Mouse (Mus musculus) cerebellum, adult 9-10 months (tissue): ENCODE measurements around the gene Tmc8.
"Not testable (repeated sequence)": the region's sequence is repeated elsewhere in the genome, so short reads cannot be mapped to it uniquely, and the experiment has no call there.

Experiments used
- DNase-seq: peaks from one replicate; pipeline ENCODE4 v3.0.0; 2022

The Tmc8 gene

DNA sequence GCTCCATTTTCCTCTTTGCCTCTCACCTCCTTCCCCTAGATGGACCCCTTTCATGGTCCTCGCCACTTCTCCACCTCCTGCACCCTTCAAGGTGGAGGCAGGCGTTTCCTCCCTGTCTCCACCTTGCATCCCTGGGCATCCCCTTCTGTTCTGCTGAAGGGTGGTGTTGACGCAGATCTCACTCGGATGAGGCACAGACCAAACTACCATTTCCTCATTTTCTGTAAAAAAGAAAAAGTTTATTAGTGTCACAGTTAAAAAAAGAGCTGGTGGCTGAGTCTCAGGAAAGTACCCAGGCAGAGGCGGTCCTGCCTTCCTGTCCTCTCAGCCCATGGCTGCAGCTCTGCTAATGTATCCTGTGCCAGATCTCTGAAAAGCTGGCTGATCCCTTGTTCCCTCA lies 17.3 kb downstream of the Tmc8 start:
- DNase-seq, result no peak

DNA sequence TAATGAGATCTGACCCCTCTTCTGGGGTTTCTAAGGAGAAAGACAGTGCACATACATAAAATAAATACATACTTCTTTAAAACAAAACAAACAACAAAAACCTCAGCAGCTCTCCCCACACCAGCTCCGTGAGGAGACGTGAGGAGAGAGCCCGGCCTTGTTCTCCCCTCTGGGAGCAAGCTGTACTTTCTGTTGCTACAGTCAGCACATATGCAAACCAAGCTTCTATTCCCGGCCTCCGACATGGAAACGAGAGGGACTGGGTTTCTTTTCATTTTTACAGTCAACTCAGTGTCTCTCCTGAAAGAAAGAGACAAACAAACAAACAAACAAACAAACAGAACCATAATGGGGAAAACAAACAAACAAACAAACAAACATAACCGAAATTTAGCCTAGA lies 18.2 kb downstream of the Tmc8 start:
- DNase-seq, result no peak

DNA sequence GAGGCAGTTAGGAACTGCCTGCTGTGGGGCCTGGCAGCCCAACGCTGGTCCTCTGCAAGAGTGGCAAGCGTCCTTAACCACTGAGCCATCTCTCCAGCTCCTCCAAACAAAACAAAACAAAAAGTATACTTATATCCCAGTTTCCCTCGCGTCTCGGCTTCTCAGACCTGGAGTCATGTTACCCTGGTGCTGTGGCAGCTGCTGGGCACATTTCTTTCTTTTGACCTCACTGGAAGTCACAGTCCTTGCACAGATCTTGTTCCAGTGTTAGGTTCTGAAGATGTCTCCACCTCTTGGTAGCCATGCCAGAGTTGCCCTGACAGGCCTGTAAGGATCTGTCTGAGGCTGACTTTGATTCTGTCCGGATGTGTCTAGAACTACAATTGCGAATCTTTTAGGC lies 19.8 kb downstream of the Tmc8 start:
- no peak for DNase-seq

DNA sequence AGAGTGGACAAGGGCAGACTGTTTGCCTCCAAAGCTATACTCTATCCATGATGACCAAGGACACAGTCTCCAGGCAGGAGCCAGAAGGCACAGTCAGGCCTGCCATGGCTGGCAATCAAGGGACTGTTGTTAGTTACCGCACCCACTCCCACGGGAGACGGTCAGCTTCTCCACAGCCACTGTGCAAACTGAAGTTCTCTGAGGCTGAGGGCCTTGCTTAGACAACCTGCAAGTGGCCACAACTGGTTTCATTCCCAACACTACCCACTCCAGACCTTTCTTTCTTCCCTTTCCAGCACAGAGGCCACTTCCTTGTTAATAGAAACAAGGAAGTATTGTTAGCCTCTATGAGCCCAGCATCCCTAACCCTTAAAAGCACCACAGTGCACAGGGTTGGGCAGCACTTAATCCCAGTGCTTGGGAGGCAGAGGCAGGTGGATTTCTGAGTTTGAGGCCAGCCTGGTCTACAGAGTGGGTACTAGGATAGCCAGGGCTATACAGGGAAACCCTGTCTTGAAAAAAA lies 21.4 kb downstream of the Tmc8 start:
- DNase-seq, result no peak

DNA sequence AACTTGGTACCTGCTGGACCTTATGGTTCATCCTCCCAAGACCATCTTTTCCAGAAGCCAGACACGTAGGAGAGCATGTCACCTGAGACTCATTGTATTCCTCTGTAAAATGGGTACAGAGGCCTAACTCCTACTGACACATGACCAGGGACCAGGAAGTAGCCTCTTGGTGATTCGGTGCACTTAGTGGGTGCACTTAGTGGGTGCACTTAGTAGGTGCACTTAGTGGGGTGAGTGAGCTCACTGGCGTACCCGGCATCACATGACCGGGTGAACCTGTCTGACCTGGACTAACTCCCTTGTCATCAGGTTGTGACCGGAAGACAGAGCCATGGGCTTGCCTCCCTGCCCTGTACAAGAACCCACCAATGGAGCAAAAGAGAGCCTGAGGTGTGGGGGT lies 24.9 kb downstream of the Tmc8 start:
- DNase-seq, result no peak

DNA sequence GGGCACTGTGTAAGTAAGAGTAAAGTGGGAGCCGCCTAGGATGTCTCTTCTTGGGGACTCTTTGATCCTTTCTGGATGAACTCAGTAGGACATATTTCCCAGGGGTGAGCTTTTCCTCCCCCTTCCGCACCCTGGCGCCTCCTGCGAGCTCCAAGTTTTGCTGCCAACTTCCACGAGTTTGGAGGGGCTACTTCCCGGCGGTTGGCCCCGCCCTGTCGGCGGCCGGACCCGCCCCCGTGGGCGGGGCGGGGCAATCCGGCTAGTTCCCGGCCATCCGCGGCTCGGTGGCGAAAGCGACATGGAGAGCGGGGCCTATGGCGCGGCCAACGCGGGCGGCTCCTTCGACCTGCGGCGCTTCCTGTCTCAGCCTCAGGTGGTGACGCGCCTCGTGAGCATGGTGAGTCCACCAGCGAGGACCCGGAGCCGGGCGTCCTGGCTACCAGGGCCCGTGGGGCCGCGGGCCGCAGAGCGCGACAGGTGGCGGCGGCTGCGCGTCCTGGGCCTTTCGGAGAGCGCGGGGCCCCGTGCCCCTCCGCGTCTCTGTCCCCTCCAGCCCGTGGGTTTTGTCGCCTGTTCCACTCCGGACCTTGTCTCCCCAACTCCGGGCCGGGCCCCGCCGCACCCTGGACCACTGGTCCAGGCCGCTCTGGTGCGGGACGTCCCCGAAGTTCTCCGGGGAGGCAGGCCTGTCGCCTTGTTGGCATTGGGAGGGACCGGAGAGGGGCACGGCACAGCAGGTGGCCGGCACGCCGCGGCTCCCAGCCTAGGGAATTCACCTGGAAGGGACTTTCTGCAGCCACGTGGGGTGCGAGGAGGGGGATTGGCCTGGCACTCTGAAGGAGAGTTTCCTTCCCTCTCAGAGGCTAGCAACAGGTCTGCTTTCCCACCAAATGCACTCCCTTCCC lies 27.8 kb downstream of the Tmc8 start, which contains the start of the genes Gm20708 and Syngr2:
Gene Gm20708 (plus strand): TSS at position 262 of the 905 bp plus-strand sequence.
Gene Syngr2 (plus strand): TSS at position 262 of the 905 bp plus-strand sequence.
- DNase-seq, result no peak

DNA sequence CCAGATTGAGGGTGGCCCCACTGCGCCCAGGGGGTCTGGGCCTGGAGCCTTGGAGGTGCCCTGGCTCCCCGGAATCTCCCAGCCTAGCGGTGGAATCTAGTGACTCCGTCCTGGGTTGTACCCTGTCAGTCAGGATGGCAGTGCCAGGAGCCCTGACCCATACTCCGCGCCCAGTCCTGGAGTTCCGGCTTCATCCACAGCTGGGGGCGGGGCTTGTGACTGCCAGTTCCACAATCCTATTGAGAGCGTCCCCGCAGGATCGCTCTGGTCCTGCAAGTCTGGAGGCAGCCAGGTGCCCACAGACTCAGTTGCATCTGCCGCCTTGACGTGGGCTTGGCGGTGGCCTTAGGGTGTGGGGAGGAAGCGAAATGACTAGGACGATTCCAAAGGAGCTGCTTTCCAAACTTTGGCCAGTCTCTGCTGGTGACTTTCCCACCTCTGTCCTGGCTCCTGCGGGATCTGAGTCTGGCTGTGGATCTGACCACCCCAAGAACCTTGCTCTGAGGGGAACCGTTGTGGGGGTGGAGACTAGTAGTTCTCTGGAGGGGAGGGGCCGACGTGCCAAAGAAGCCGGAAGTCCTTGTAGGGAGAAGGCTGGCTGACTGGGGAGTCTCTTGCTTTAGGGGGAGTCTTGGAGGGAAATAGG lies 28.6 kb downstream of the Tmc8 start:
- DNase-seq, result no peak

DNA sequence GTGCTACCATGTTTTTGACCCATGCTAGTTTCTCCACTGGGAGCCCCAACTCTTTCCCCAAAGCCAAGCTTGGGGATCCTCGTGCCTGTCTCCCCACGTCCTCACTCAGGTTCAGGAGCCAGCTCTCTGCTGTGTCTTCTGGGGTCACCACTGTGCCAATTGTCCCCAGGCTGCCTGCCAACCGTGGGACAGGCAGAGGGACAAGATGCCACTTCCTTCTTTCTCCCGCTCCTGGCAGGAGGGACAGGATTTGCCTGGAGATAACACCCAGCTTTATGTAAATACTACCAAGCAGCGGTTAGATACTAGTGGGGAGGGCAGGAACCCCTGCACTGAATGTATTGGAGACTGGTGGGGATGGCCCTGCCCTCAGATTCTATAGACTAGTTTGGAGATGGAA lies 32.0 kb downstream of the Tmc8 start:
- DNase-seq, result no peak

DNA sequence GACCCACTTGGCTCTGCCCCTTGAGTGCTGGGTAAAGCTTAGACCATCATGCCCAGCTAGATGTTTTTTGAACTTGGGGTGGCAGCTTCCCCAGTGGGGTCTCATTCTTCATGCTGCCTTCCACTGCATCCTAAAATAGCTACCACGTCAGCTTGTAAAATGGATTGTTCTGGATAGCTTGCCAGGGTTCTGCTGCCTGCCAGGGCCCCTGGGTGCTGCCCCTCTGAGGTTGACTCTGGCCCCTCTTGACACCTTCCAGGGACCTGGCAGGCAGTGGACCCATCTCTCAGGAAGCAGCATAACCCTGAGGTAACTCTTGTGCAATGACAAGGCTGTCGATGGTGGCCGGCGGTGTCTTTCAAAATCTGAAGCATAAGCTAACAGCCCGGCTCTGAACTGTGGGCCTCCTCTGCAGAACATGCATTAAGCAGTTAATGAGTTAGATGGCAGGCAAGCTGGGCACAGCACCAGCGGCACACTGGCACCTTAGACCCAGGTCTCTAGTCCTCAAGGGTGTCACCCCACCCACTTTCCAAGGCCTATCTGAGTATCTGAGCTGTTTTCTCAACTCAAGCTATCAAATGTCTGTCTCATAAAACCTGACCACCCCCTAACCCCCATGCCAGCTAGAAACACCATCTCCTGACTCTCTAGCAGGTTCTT lies 33.0 kb downstream of the Tmc8 start:
- DNase-seq, result no peak

DNA sequence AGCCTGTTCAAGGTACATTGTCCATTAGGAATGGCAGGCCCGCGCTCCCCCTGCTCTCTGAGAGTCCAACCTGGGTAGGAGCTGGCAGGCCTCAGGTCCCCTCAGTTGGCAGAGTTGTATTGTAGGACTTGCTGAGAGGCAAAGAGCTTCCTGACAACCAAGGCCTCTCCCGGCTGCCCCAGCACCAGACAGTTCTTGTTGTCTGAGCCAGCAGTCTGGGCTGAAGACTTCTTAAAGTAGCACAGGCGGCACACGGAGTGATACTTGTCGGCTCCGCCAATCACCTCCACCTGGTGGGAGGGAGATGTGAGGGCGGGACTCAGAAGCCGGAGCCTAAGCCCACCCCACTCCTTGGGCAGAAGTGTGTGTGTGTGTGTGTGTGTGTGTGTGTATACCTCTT lies 34.0 kb downstream of the Tmc8 start:
- not testable (repeated sequence) for DNase-seq

DNA sequence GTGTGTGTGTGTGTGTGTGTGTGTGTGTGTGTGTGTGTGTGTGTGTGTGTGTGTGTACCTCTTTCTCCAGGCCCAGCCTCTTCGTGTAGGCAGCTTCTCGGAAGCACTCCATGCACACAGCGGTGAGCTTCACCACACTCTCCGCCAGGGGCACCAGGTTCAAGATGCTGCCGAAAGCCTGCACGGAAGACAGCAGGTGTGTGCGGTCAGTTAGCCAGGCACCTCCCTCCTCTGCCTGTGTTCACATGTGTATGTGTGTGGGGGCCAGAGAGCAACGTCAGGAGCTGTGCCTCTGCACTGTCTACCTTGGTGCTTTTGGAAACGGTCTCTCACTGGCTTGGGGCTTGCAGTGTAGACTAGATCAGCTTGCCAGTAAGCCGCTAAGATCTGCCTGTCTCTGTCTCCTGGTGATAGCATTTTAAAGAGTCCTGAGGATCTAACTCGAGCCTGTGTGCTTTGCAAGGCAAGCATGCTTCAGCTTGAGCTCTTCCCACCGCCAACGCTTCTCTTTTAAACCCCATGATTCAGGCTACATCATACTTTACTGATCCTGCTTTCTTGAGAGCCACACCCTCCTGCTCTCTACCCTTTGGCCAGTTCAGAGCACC lies 34.6 kb downstream of the Tmc8 start:
- DNase-seq, result no peak

DNA sequence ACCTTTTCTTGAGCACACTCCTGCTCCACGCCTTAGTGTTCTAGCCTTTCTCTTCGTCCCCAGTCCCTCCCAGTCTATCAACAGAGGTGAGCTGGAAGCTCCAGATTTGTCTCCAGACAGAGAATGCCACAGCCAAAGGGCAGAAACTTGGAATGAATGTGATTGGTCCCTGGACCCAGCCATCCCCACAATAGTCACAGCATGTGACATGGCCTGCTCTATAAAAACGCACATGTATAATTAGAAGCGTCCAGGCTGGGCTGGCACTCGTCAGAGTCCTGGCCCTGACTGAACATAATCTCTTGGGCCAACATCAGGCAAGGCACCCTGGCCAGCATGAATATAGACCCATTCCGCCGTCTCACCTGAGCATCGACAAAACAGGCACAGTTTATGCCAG lies 37.2 kb downstream of the Tmc8 start:
- no peak for DNase-seq

DNA sequence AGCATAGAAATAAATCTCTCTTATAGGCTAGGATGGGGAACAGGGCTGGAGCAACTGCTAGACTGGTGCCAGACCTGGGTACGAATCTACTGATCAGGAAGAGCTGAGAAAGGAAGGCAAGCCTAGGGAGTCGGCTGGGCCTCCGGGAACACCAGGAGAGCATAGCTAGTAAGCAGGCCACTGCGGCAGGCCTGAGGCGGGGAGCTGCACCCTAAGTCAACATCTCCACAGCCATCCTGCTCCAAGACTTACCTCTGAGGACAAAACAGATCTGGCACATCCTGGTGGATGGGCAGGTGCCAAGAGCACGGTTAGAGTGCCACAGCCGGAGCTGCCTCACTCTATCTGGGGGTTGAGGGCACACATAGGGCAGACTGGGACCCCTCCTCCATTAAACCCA lies 38.3 kb downstream of the Tmc8 start:
- no peak for DNase-seq

DNA sequence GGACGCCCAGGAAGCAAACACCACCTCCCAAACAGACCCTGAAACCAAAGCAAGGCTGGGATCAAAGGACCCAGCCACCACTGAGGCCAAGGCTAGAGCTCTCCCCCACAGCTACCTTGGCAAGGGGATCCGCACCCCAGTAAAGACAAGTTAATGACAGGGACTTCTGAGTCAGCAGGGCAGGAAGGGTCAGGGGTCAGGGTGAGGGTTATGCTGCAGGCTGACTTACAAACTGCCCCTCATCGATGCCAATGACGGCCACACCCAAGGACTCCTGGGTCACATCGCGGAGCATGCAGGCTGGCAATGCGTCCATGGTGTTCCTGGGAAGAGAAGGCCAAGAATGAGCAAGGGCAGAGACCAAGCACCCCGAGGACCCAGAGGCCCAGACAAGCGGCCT lies 40.0 kb downstream of the Tmc8 start:
- no peak for DNase-seq

DNA sequence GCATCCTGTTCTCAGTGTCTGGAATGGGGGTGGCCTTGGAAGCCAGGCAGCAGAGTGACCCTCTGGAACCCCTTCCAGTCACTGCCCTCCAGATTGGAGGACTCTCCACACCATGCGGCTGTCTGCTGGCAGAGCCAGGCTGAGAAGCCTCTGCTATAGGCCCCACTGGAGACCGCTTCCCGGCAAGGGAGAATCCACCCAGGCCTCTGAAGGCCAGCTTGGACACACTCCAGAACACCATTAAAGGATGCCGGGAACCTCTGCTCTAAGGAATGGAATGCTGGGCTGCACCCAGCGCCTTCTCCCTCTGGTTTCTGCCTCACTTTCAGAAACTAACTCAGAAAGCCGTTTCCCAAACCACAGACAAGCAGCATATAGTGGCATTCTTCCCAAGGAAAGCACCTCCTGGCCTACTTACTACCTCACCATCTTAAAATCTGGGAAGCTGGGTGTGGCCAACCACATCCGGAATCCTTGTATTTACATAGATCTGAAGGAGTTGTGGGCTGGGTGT lies 40.9 kb downstream of the Tmc8 start:
- DNase-seq, result no peak

DNA sequence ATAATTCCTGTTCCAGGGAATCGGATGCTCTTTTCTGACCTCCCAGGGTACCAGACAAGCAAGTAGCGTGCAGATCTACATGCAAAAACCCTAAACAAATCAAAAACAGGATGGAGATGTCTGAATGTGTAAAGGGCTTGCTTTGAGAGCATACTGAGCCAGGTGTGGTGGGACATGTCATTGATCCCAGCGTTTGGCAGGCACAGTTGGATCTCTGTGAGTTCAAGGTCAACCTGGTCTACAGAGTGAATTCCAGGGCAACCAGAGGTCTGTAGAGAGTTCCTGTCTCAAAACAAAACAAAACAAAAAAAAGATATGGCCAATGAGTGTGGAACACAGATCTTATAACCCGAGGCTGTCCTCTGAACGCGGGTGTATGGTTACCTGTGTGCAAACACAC lies 41.5 kb downstream of the Tmc8 start:
- DNase-seq, result no peak

DNA sequence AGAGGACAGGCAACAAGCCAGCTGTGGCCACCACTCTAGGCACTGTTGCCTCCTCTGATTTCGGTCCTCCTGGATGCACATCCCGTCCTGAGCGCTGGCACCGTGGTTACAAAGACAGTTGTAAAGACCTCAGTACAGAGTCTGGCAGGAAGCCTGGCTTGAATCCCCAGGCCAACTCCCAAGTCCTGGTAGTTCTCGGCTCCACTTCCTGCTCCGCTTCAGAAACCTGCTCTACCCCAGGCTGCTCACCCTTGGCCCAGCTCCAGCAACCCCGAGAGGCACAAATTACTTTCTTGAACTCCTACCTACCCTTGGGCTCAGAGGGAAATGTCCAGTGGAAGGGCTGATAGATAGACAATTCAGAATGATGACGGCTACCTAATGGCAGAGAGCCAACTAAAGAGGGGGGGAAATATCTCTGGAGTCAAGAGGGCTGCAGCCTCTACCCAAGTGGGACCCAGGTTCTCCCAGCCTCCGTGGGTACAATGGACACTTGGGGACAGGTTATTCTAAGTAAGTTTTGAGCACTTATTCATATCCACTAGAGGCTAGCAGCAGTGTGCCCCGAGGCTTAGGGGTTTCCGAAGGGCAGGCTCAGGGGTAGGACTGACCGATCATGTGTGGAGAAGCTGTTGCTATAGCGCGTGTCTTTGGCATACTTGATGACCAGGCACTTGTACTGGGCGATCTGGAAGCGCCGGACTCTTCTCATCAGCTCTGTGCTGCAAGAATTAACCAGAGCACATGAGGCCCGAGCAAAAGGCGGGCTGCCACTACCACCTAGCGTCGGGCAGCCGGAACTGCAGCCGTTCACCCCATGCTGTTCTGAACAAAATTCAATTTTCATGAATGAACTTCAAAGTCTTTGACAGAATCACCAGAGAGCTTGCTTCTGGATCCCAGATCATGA lies 42.4 kb downstream of the Tmc8 start:
- DNase-seq, result peak; percentile 79

DNA sequence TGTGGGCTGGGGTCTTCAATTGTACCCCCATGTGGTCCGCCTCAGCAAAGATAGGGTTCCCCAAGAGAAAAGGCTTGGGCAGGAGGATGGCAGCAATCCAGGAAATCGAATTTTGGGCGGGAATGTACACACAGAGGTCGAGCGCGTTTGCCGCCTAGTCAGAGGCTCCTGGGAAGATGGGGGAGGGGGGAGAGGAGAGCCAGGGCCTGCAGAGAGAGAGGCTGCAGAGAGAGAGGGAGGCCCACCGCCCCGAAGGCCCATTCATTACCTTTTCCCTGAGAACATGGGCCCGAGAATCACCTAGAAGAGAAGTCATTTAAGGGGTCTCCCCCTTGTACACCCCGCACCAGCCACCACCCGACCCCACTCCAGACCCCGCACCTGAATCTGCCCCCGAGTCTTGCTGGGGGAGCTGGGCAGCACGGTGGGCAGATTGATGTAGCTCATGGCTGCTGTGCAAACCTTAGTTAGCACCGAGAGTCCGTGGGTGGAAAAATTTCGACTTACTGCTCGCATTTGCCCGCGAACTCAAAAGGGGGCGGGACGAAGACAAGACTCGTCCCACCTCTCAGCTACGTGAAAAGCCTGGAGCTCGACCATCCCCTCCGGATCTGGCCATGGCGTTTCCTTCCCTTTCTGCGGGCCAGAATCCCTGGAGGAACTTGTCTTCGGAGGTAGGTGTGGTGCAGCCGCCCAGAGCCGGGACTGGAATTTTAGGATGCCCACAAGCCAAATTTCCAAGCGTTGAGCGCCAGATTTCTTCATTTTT lies 43.6 kb downstream of the Tmc8 start, which contains the start of the genes Afmid and Tk1:
Gene Afmid (plus strand): TSS at position 592 of the 769 bp plus-strand sequence.
Gene Tk1 (minus strand): TSS at position 760 of the 769 bp plus-strand sequence.
- DNase-seq, result no peak

DNA sequence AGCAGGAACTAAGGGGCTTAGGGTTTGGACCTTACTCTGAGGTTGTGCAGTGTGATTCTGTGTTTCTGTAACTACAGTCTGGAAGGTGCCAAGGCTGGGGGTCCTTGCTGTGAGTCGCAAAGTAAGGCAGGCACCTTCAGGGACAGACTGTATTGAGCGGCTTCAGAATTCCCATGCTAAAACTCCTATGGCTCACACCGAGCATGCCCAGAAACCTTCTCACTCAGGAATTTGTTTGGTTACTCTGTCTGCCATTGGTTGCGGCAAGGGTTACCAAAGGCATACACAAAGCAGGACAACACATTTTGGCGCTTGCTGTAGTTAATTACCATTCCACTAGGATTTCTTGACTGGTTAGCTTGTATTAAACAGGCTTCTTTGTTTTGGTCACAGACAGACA lies 44.3 kb downstream of the Tmc8 start:
- no peak for DNase-seq

DNA sequence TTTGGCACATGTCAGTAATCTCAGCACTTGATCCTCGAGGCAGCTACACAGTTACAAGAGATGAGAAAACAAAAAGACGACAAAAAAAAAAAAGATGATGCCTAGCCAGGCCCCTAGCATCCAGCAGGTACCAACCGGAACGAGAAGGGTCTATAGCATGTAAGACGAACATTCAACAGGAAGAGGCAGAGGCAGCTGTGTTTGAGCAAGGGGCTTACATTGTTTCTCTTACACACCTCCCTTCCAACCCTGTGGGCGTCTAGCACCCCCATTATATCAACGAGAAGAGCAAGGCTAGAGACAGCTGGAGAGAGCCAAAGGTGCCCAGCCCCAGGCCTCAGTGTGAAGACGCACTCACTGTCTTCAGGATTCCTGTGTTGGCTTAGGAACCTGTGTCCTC lies 45.0 kb downstream of the Tmc8 start:
- no peak for DNase-seq

DNA sequence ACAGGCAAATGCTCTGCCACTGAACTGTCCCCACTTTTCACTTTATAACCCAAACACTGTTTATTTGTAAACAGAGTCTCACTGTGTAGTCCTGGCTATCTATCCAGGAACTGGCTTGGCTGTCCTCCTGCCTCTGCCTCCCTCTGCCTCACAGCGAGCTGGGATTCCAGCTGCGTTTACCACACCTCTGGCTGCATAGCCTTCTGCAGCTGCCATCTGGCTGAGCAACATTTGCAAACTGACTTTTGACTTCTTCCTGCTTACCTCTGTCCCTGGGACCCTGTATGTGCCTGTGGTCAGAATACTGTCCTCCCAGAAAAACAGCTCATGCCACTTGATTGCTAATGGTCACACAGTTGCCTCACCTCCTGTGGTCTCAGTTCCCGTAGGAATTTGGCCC lies 45.5 kb downstream of the Tmc8 start:
- DNase-seq, result no peak
